Mouse (Mus musculus) thymus, adult 2 months (tissue): ENCODE results near the gene G6pc. TPM values are rescaled to one million over a fixed set of nuclear protein-coding genes. Genes with fewer than 3 reads are reported as not detected.
A peak's percentile ranks its signal among the peaks of the same experiment; 100 is the strongest.

ENCODE experiments used
- DNase-seq: peaks from one replicate; pipeline ENCODE4 v3.0.0; 2021
- H3K27ac ChIP-seq: fragments of 200-500 bp; 2 replicates; pipeline ENCODE4 v1.5.1; 2012; ENCODE audit warnings: low read length, control low read depth; ENCODE audit not compliant: control insufficient read depth, insufficient read depth
- H3K27me3 ChIP-seq: fragments of 200-500 bp; 2 replicates; pipeline ENCODE4 v1.6.1; 2012; ENCODE audit warnings: mild to moderate bottlenecking, low read length, moderate library complexity, mixed read lengths; ENCODE audit not compliant: control insufficient read depth, insufficient read depth
- H3K36me3 ChIP-seq: fragments of 200-500 bp; 2 replicates; pipeline ENCODE4 v1.6.1; 2012; ENCODE audit warnings: mild to moderate bottlenecking, low read length, moderate library complexity; ENCODE audit not compliant: control insufficient read depth, insufficient read depth
- H3K4me1 ChIP-seq: fragments of 200-500 bp; replicated peaks from 2 replicates; pipeline ENCODE4 v1.6.1; 2012; ENCODE audit warnings: low read length; ENCODE audit not compliant: control insufficient read depth, insufficient read depth
- H3K4me3 ChIP-seq: fragments of 200-500 bp; 2 replicates; pipeline ENCODE4 v1.5.1; 2012; ENCODE audit warnings: mild to moderate bottlenecking, low read length, control low read depth, moderate library complexity; ENCODE audit not compliant: control insufficient read depth, insufficient read depth
- CTCF ChIP-seq: fragments of 200-500 bp; IDR thresholded peaks from 2 replicates; pipeline ENCODE4 v1.5.1; 2012; ENCODE audit warnings: mild to moderate bottlenecking, control low read depth, low read length, moderate library complexity, borderline replicate concordance; ENCODE audit not compliant: control insufficient read depth, poor library complexity, insufficient read depth; ENCODE audit errors: extremely low read depth
- POLR2A ChIP-seq: fragments of 200-500 bp; IDR thresholded peaks from 2 replicates; pipeline ENCODE4 v1.6.1; 2012; ENCODE audit warnings: mild to moderate bottlenecking, low read length, control low read depth, moderate library complexity; ENCODE audit not compliant: control insufficient read depth, poor library complexity, insufficient read depth; ENCODE audit errors: extremely low read depth
- WGBS: fragments of 180-500 bp; shearing (Covaris S2); methylation state at CpG from one replicate; pipeline ENCODE4 v1.1.7; 2018; 5-methylcytosine and 5-hydroxymethylcytosine counted together
- polyA plus RNA-seq: library from polyadenylated mRNA; depleted of rRNA; stranded (reverse); fragments of >200 nt; gene quantifications from 2 replicates; pipeline ENCODE4 v1.2.3, GENCODE M21; 2012; rRNA removed

G6pc gene
- polyA plus RNA-seq, 1 experiment, result 0.15 TPM

- Histone ChIP-seq H3K4me1 (peaks cover 11% of the 10 kb centered on the region), H3K27ac (no peak within 1 kb of the TSS; the same call in 1 of the 2 replicates), H3K27me3 (no peaks in the 10 kb centered on the region), H3K36me3 (peaks cover 5% of the 10 kb centered on the region; the same call in 1 of the 2 replicates), H3K4me3 (peak within 1 kb of the TSS; percentile 95)
- under 1% methylated on average over 74 of the region's 81 CpGs for WGBS
- peak; percentile 99 for DNase-seq
- peak; percentile 59; the same call in 1 of the 2 replicates for TF ChIP-seq POLR2A
- TF ChIP-seq CTCF, result peak; percentile 63; the same call in 1 of the 2 replicates
Observed at GRCm38 (mm10) chr11:101424925-101425813, 57.8 kb downstream of the G6pc start, which contains the start of the genes Rundc1 and Ptges3l. Gene Rundc1 (plus strand): TSS chr11:101425085. Gene Ptges3l (minus strand): TSS chr11:101425333.

- Histone ChIP-seq H3K4me3 (no peak overlapping the region), H3K36me3 (peaks cover 5% of the 10 kb centered on the region; the same call in 1 of the 2 replicates)
Observed at GRCm38 (mm10) chr11:101426165-101426564, 58.8 kb downstream of the G6pc start.

More at GRCm38 (mm10) chr11:101426165-101426564, 58.8 kb downstream of the G6pc start:
- H3K27me3 ChIP-seq, result no peaks in the 10 kb centered on the region
- TF ChIP-seq CTCF, result no peak
- no peak for TF ChIP-seq POLR2A
- peaks cover 11% of the 10 kb centered on the region for H3K4me1 ChIP-seq
- DNase-seq, result no peak
- 75% methylated on average over 8 of the region's 8 CpGs for WGBS
- H3K27ac ChIP-seq, result no peak overlapping the region

Other genes starting within 250 kb of the G6pc start
- 118 and 130 TPM in 2 replicates for gene Retreg3, start 247.7 kb upstream of the G6pc start, polyA plus RNA-seq
- gene Tubg1, start 247.6 kb upstream of the G6pc start, polyA plus RNA-seq, result 50.3 and 67.4 TPM in 2 replicates
- 2.6 and 3.3 TPM in 2 replicates for gene Tubg2, start 211.7 kb upstream of the G6pc start, polyA plus RNA-seq
- gene Cntnap1, start 197.0 kb upstream of the G6pc start, polyA plus RNA-seq, result 4.5 and 5.3 TPM in 2 replicates
- 11.9 and 12.1 TPM in 2 replicates for gene Plekhh3, start 196.2 kb upstream of the G6pc start, polyA plus RNA-seq
- 2.9 and 3.9 TPM in 2 replicates for gene Ccr10, start 192.1 kb upstream of the G6pc start, polyA plus RNA-seq
- gene Ezh1, start 141.1 kb upstream of the G6pc start, polyA plus RNA-seq, result 38.8 and 43.3 TPM in 2 replicates
- gene Ramp2, start 121.5 kb upstream of the G6pc start, polyA plus RNA-seq, result 13.5 and 20.5 TPM in 2 replicates
- gene Vps25, start 113.9 kb upstream of the G6pc start, polyA plus RNA-seq, result 88.3 and 92.6 TPM in 2 replicates
- 1.2 TPM in 2 replicates for gene Wnk4, start 107.0 kb upstream of the G6pc start, polyA plus RNA-seq
- gene Cntd1, start 88.5 kb upstream of the G6pc start, polyA plus RNA-seq, result 0.71 and 0.84 TPM in 2 replicates
- 245 and 273 TPM in 2 replicates for gene Coa3, start 88.4 kb upstream of the G6pc start, polyA plus RNA-seq
- gene Becn1, start 65.3 kb upstream of the G6pc start, polyA plus RNA-seq, result 176 and 192 TPM in 2 replicates
- gene Psme3, start 51.3 kb upstream of the G6pc start, polyA plus RNA-seq, result 103 and 106 TPM in 2 replicates
- 14.6 and 16.2 TPM in 2 replicates for gene Aoc2, start 42.5 kb upstream of the G6pc start, polyA plus RNA-seq
- 11.8 and 12.1 TPM in 2 replicates for gene Aoc3, start 37.0 kb upstream of the G6pc start, polyA plus RNA-seq
- 33.4 and 37.2 TPM in 2 replicates for gene Aarsd1, start 50.1 kb downstream of the G6pc start, polyA plus RNA-seq
- gene Gm27029, start 57.2 kb downstream of the G6pc start, polyA plus RNA-seq, result 0.49 TPM in 1 of 2 replicates, not detected in the other
- gene Rundc1, start 57.5 kb downstream of the G6pc start, polyA plus RNA-seq, result 27.4 and 28.5 TPM in 2 replicates
- 1.3 and 3.1 TPM in 2 replicates for gene Ptges3l, start 57.8 kb downstream of the G6pc start, polyA plus RNA-seq
- 666 and 730 TPM in 2 replicates for gene Rpl27, start 74.7 kb downstream of the G6pc start, polyA plus RNA-seq
- 63.6 and 83.6 TPM in 2 replicates for gene Ifi35, start 80.8 kb downstream of the G6pc start, polyA plus RNA-seq
- 3.5 and 4.3 TPM in 2 replicates for gene Rnd2, start 97.4 kb downstream of the G6pc start, polyA plus RNA-seq
- 67.9 and 73.6 TPM in 2 replicates for gene Vat1, start 98.7 kb downstream of the G6pc start, polyA plus RNA-seq
- gene Brca1, start 184.4 kb downstream of the G6pc start, polyA plus RNA-seq, result 4.3 and 6.0 TPM in 2 replicates
- gene Nbr1, start 184.6 kb downstream of the G6pc start, polyA plus RNA-seq, result 142 and 145 TPM in 2 replicates
- 29.5 and 37.1 TPM in 2 replicates for gene Tmem106a, start 214.7 kb downstream of the G6pc start, polyA plus RNA-seq
- not detected in 2 replicates for gene Gm11634, start 231.7 kb downstream of the G6pc start, polyA plus RNA-seq